In genomic region chr4:82619539-82619941, GRCm38 (mm10) we compare ENCODE assay signal across 9 mouse cellular contexts.
DNase-seq lines count a peak whose midpoint lies in the region; ATAC-seq lines count a peak whose summit lies in the region.
"Had no signal": no experiment of that assay in that cellular context is flagged by ENCODE, and none has a peak within 500 bp of the region (broad histone marks: within the 10 kb centered on the region; RNA-seq: fewer than 3 reads in every experiment).

No protein-coding gene starts in this region.

- 71% methylated on average over 12 of the region's 12 CpGs for WGBS in hindbrain, embryonic 11.5 days
- WGBS in hindbrain, embryonic 13.5 days, result 64% methylated on average over 12 of the region's 12 CpGs
- 68% methylated on average over 12 of the region's 12 CpGs for WGBS in midbrain, embryonic 14.5 days

- ATAC-seq in hindbrain, embryonic 11.5 days (ENCODE audit: low FRiP score), result no peak
- ATAC-seq in hindbrain, embryonic 13.5 days (ENCODE audit: low FRiP score), result no peak
- no peak for ATAC-seq in midbrain, embryonic 14.5 days (ENCODE audit: low FRiP score, low TSS enrichment)

- DNase-seq in hindbrain, embryonic 11.5 days (ENCODE audit: low spot score), result peak; percentile 28
- peak; percentile 24 for DNase-seq in c-Kit-positive CD71-negative TER-119-negative erythroid progenitor cells, embryonic 14.5 days (ENCODE audit: low read depth)
- DNase-seq in frontal cortex, postnatal 10 days (ENCODE audit: low spot score in 2 of 2), result peak; percentile 47 to 60
- peak; percentile 56 to 60 for DNase-seq in layer of hippocampus, postnatal 36 days
- peak; percentile 72 for DNase-seq in midbrain, embryonic 14.5 days
- no peak for DNase-seq in gastrocnemius, adult 8-10 months (ENCODE audit: low spot score in 2 of 2)
- no peak for DNase-seq in urinary bladder, postnatal 14 days (ENCODE audit: low spot score)

- H3K36me3 ChIP-seq in hindbrain, embryonic 11.5 days (ENCODE audit: control insufficient read depth, insufficient read depth, low read length), result no peaks in the 10 kb centered on the region
- H3K36me3 ChIP-seq in hindbrain, embryonic 13.5 days, result no peaks in the 10 kb centered on the region
- H3K36me3 ChIP-seq in midbrain, embryonic 14.5 days (ENCODE audit: control insufficient read depth, insufficient read depth, low read length), result no peaks in the 10 kb centered on the region
- H3K36me3 ChIP-seq: limb, embryonic 12.5 days had no signal

- peaks cover 2% of the 10 kb centered on the region; the same call in 1 of the 2 replicates for H3K4me1 ChIP-seq in hindbrain, embryonic 11.5 days (replicated peaks; ENCODE audit: control insufficient read depth, insufficient read depth, low read length)
- H3K4me1 ChIP-seq in hindbrain, embryonic 13.5 days (replicated peaks), result peaks cover 43% of the 10 kb centered on the region
- 0 out of 2 replicates have a peak, but pooled peaks cover 3% of the 10 kb centered on the region for H3K4me1 ChIP-seq in midbrain, embryonic 14.5 days (ENCODE audit: control insufficient read depth, insufficient read depth, low read length)

- H3K27me3 ChIP-seq in hindbrain, embryonic 11.5 days (ENCODE audit: control insufficient read depth, insufficient read depth, low read length), result no peaks in the 10 kb centered on the region
- H3K27me3 ChIP-seq in hindbrain, embryonic 13.5 days, result no peaks in the 10 kb centered on the region
- H3K27me3 ChIP-seq in midbrain, embryonic 14.5 days (ENCODE audit: control insufficient read depth, insufficient read depth, low read length), result no peaks in the 10 kb centered on the region
- H3K27me3 ChIP-seq: limb, embryonic 12.5 days had no signal

- no peak overlapping the region for H3K27ac ChIP-seq in hindbrain, embryonic 11.5 days (ENCODE audit: low read depth, low read length)
- no peak overlapping the region for H3K27ac ChIP-seq in hindbrain, embryonic 13.5 days
- H3K27ac ChIP-seq in midbrain, embryonic 14.5 days (replicated peaks; ENCODE audit: low read depth, low read length), result no peak overlapping the region
- H3K27ac ChIP-seq: limb, embryonic 12.5 days had no signal

- H3K4me3 ChIP-seq in hindbrain, embryonic 11.5 days (ENCODE audit: low read depth, low read length), result no peak overlapping the region
- no peak overlapping the region for H3K4me3 ChIP-seq in hindbrain, embryonic 13.5 days
- no peak overlapping the region for H3K4me3 ChIP-seq in midbrain, embryonic 14.5 days (replicated peaks; ENCODE audit: low read depth, low read length)
- H3K4me3 ChIP-seq: limb, embryonic 12.5 days had no signal

- H3K9ac ChIP-seq in hindbrain, embryonic 11.5 days (ENCODE audit: low read depth, low read length), result no peak overlapping the region
- H3K9ac ChIP-seq in hindbrain, embryonic 13.5 days, result no peak overlapping the region
- no peak overlapping the region for H3K9ac ChIP-seq in midbrain, embryonic 14.5 days (replicated peaks; ENCODE audit: low read length)
- H3K9ac ChIP-seq: limb, embryonic 12.5 days had no signal

- H3K9me3 ChIP-seq in hindbrain, embryonic 11.5 days (ENCODE audit: control insufficient read depth, low read length), result no peaks in the 10 kb centered on the region
- no peaks in the 10 kb centered on the region for H3K9me3 ChIP-seq in hindbrain, embryonic 13.5 days
- no peaks in the 10 kb centered on the region for H3K9me3 ChIP-seq in midbrain, embryonic 14.5 days (ENCODE audit: control insufficient read depth, low read length)
- H3K9me3 ChIP-seq: limb, embryonic 12.5 days had no signal

- no peak overlapping the region for H3K4me2 ChIP-seq in hindbrain, embryonic 11.5 days (replicated peaks; ENCODE audit: low read depth, low read length)
- no peak overlapping the region for H3K4me2 ChIP-seq in hindbrain, embryonic 13.5 days
- H3K4me2 ChIP-seq in midbrain, embryonic 14.5 days (ENCODE audit: low read length), result no peak overlapping the region
- H3K4me2 ChIP-seq: limb, embryonic 12.5 days had no signal

Comparison
In these comparisons a context has a peak if more than half of its experiments do, and no peak if none do; other contexts are left out.
1. DNase-seq: peak in hindbrain, embryonic 11.5 days (single experiment), c-Kit-positive CD71-negative TER-119-negative erythroid progenitor cells, embryonic 14.5 days (single experiment), frontal cortex, postnatal 10 days (2 of 2), layer of hippocampus, postnatal 36 days (2 of 2) and midbrain, embryonic 14.5 days (single experiment); none in gastrocnemius, adult 8-10 months (0 of 2) and urinary bladder, postnatal 14 days (single experiment).